Mouse (Mus musculus): ENCODE measurements at regions not wholly inside any gene's neighbourhood (a gene's known extent, or its start where the extent isn't known, plus 50 kb on each side); places are given as distances from the start of the nearest gene placed in this dataset.
"Not testable (repeated sequence)": the region's sequence is repeated elsewhere in the genome, so short reads cannot be mapped to it uniquely, and the experiment has no call there.

DNA sequence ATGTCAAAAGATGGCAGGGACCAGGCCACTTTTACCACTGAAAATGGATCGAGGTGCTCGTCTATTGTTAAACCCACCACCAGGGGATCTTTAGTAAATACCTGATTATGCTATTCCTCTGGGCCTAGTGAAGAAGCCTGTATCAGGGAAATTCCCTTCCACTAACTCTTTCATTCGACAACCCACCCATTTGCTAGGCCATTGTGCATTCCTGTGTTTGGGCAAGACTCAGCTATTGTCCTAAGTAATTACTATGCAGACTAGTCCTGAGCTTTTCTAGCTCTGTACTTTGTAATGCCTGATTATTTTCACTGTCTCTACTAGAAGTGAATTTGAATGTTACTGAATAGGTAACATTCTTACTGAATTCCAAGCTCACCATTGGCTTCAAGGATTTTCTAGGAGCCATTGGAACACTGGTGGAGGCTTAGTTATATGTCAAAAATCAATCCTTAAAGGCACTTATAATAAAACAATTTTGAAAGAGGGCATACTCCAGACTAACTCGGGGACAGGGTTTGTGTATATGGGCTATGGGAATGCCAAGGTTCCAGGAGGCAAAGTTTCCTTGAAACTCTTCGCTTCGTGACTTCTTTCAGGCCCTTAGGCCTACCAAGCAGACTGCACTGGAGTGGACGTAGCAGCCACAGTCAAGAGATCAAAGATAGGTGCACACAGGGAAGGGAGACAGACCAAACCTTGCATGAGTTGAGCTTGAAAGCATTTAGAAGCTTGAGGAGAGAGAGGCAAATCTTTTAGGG is 244.7 kb upstream of the Tmpo start:
- not testable (repeated sequence) for TF ChIP-seq EP300, CTCF (IDR thresholded peaks at IDR 0.05; ENCODE audit: low read depth)
